Mouse (Mus musculus) layer of hippocampus, adult 18-20 months (tissue): ENCODE data around the gene Arl4c. TPM values are rescaled to one million over a fixed set of nuclear protein-coding genes. Genes with fewer than 3 reads are reported as not detected.

Experiments
- DNase-seq, 2 experiments: peaks; one replicate each; pipeline ENCODE4 v3.0.0; 2022; ENCODE audit warnings: low spot score in 2 of 2
- total RNA-seq, 2 experiments: library from RNA; stranded (reverse); gene quantifications; 2 replicates each; pipeline ENCODE4 v1.2.3; 2021

The Arl4c gene
- total RNA-seq, 2 experiments from 2014 or later = 25.2 to 28.2 TPM

DNA sequence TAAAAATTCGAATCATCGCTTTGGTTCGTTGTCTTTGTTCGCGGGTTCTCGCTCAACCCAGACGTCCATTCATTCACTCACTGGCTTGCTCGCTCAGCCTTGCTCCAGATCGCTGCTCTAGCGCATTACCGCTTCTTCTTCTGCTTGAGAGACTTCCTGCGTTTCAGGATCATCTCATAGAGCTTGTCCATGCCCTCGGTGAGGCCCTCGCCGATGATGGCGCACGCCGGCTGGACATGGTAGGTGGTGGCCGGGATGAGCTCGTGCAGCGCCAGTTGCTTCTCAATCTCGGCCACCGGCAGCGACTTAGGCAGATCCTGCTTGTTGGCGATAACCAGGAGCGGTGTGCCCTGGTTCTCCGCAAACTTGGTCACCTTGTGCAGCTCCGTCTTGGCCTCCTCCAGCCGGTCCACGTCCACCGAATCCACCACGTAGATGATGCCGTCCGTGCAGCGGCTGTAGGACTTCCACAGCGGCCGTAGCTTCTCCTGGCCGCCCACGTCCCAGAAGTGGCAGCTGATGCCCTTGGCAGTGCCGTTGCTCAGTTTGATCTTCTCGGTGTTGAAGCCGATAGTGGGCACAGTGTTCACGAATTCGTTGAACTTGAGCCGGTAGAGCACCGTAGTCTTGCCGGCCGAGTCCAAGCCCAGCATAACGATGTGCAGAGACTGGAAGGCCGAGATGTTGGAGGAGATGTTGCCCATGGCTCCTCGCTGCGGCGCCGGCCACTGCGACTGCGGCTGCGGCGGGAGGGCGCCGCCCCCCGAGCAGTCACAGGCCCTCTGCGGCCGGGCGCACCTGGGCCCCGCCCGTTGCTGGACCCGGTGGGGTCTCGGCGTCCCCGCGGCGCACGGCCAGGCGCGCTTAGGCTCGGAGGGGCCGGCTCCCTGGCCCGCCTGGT, 810 bp downstream of the Arl4c start:
- DNase-seq = peak in 1 of 2 experiments; percentile 26

DNA sequence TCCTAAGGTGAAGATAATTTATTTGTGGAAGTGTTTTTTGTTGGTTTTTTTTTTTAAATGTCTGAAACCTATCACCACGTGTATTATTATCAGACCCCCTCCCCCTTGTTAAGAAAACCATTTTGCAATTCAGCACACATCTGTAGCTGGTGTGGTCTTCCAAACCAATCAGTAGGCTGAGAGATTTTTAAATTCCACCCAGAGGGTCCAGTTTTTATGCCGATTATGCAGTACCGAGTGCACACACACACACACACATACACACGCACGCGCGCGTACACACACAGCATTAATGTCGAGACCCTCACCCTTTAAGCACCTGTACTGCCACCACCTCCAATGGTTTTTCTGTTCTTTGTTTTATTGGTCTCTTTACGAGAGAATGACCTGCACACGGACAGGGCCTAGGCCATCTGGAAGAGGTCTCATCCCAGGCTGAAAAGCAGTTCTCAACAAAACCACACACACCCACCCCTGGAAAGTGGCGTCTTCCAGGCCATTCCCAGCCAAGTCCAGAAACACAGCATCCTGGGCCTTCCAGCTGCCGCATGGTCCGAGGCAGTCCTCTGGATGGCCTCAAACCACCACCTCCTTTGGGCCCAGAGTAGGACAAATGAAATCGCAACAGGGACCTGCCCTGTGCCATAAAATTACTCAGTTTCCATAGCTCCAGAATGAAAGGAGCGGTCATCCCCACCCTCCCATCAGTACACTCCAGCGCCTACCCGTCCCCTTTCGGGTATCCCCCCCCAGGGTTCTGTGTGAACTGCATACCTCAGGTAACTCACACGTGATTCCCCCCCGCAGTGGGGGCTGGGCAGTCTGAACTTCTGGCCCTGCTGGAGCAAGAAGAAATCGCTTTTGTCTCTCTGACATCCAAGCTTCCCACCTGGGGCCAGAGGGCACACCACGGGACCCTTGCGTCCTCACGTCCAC, 1.9 kb downstream of the Arl4c start:
- DNase-seq = no peak

DNA sequence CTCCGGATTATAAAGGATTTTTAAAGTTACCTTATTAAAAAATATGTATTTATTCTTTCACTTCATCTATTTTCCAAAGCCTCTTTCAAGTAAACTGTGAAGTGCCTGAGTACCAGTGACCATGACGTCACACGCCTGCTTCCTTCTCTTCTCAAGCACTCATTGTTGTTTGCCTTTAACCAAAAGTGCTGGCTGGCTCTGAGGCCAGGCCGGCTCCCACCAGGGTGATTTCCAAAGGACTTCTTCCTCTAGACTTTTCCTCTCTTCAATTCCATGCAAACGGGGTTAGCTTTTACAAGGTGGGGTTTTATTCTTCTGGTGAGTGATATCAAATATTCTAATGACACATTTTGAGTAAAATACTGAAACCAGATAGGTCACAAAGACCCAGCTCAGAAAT, 2.6 kb downstream of the Arl4c start:
- DNase-seq = no peak

DNA sequence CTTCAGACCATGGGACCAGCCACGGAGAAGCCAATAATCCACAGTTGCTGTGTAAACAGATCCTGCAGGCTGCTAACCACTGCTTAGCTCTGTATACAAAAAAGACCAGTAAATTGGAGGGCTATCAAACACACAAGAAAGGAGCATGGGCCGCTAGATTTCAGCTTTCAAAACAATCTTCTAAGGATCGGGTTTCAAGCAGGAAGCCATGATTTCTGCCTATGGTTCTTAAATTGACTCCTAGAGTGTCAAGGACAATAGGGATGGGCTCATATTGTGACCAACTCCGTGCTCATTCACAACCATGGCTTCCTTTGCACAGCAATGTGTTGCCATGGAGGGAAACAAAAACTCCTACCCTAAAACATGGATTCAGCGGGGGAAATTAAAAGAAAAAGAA, 3.1 kb downstream of the Arl4c start:
- DNase-seq = no peak

DNA sequence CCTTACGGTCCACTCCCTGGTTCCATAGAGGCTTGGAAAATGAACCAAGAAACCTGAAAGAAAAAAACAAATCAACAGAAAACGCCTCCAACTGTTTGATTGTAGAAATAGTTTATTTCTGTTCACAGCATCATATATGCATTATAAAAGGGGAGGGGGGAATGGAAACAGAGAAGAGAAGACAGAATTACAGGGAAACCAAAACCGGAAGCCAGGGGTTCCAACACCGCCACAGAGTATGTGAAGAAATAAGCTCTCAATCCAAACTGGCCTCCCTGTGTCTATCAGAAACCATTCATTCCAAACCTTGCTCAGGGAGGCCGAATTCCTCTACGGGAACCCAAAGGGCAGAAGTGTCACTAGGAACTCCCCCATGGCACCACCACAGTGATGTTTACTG, 3.9 kb downstream of the Arl4c start:
- DNase-seq = no peak

DNA sequence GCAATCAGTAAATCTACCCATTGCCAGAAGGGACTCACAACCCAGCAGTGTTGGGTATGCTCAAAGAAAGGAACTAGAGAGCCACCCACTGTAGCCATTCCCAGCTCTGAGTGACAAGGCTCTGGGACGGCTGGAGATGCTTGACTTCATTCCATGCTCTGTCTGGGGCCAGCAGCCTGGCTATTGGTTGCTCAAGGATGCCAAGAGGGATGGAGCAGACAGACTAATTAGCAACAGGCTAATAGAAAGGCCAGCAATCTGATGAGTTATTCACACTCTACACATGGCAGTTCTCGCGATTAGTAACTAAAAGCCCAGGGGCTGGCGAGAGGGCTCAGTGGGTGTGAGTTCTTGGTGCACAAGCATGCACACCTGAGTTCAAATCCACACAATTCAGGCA, 5.6 kb downstream of the Arl4c start:
- no peak for DNase-seq

DNA sequence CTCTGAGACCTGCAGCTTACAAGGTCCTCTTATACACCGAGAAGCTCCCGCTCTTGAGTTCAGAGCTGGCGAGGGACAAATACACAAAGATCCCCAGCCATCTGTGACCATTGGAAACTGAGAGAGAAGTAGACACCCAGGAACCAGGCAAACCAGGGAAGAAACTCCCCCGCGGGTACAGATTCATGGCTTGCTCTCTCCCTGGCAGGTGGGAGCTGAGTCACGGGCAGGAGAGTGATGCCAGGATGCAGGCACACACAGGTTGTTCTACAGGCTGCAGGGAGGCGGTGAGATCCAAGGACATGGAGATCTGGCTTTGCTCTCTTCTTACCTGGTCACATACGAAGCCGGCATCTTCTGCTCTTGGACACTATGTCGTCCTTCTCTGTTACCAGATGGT, 7.7 kb downstream of the Arl4c start:
- peak in 1 of 2 experiments; percentile 30 for DNase-seq

DNA sequence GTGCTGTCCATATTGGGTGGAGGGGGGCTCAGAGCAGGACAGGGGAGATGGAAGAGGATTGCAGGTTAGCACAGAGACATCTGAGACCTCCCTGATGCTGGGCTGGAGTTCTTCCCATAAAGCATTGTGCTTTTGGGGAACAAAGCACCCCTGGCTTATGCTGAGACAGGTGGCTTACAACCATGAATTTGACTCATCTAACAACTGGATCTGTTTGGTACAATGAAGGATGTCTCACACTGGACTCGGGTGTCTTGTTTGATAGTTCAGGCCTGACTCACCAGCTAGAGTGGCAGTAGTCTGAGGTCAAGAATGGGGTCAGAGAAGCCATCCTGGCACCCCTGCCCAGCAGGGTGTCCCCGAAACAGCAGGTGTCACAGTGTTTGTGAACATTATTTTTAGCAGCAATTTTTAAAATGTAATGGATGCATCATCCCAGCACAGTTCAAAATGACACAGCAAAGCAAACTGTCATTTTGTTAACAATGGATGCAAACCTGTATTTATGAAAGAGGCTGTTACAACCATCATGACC, 9.7 kb downstream of the Arl4c start:
- no peak for DNase-seq

DNA sequence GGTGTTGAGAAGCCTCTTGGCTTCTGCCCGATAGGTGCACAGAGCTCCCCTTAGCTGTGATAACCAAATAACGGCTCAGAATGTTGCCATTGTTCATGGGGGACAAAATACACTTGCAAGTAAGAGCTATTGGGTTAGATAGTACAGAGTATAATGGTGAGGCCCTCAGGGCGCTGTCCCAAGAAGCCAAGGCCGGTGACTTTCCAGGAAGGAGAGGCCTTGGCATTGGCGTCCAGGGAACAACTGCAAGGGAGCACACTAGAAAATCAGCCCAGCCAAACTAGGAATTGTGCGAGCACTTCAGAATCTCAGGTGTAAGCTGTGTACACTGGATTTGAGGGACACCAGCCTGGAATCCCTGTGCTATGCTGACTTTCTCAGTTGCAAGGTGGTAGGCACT, 11.4 kb downstream of the Arl4c start:
- no peak for DNase-seq

DNA sequence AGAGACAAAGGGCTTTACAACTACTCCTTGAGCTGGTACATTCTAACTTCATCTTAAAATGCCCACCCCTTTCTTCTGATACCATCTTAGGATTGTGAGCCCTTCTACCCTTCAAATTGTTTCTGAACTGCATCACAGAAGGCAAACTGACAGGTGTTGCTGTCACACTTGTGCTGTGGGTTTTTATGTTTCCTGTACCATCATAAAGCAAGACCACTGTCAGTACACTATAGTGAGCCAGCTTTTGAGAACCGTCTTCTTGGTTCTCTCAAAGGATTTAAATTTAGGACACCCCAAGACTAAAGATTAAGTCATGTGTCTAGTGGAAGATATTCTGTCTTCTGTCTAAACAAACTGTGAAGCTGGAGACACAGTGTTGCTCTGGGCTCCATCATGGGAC, 17.3 kb downstream of the Arl4c start:
- no peak for DNase-seq

DNA sequence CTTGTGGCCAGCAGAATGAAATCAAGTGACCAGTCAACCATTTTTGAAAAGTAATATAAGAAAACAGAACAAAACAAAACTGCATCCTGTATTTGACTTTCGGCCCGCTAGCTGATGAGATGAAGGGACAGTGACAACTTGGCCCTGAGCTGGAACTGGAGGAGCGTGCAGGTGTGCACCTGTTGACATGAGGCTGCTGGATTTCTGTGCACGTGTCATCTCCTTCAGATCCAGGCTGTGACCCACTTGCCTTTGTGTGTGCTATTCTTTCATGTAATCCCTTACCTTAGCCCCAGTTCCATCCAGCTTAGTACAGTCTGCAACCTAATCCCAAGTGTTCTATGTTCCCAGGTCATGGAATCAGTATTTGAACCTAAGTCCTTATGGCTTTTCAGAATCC, 20.4 kb downstream of the Arl4c start:
- DNase-seq = no peak

DNA sequence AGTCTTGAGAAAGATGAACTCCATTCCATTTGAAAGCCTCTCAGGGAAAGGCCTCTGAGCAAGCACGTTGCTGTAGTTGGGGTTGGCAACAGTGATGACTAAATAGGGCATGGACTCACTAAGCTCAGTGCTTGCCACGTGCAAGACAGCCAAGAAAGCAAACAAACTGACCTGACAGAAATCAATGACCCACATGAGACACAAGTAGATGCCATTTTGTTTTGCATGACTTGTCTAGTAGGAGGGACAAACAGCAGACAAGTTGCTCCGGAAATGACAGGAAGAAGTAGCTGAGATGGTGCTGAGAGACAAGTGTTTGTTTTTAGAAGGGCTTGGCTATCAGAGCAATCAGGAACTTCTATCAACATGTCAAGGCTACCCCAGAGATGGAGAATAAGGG, 21.2 kb downstream of the Arl4c start:
- no peak for DNase-seq

DNA sequence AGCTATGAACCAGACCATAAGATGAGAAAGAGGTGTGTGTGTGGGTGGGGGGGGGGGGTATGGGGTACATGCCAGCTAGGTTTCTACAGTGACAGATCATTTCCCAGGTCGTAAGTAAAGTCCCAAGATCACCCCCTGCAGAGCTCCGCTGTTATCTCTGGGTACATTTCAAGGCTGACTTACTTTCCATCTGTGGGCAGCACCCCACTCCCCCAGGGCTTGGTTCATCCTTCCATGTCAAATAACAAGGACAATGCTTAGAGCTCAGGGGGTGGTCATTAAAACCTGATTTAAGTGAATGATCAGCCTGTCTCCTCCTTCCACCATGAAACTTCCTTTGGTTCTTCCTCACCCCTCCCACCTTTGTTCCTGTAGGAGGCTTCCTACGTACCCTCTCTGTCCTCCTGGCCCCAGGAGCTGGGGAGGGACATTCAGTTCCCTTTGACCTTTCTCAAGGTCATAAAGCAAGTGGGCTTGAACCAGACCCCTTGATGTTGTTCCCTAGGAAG, 23.7 kb downstream of the Arl4c start:
- no peak for DNase-seq

DNA sequence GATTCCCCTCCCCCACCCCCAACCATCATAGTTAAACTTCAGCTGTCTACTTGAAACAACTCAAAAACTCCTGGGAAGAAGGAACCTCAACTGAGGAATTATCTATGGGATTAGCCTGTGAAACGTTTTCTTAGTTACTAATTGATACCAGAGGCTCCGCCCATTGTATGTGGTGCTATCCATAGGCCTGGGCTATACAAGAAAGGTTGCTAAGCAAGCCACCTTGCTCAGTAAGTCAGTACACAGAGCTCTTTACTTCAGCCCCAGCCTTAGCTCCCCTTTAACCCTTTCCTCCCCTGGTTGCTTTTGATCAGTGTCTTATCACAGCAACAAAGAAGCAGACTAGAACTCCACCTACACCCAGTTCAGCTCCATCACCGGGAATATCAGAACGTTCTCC, 31.2 kb downstream of the Arl4c start:
- no peak for DNase-seq

DNA sequence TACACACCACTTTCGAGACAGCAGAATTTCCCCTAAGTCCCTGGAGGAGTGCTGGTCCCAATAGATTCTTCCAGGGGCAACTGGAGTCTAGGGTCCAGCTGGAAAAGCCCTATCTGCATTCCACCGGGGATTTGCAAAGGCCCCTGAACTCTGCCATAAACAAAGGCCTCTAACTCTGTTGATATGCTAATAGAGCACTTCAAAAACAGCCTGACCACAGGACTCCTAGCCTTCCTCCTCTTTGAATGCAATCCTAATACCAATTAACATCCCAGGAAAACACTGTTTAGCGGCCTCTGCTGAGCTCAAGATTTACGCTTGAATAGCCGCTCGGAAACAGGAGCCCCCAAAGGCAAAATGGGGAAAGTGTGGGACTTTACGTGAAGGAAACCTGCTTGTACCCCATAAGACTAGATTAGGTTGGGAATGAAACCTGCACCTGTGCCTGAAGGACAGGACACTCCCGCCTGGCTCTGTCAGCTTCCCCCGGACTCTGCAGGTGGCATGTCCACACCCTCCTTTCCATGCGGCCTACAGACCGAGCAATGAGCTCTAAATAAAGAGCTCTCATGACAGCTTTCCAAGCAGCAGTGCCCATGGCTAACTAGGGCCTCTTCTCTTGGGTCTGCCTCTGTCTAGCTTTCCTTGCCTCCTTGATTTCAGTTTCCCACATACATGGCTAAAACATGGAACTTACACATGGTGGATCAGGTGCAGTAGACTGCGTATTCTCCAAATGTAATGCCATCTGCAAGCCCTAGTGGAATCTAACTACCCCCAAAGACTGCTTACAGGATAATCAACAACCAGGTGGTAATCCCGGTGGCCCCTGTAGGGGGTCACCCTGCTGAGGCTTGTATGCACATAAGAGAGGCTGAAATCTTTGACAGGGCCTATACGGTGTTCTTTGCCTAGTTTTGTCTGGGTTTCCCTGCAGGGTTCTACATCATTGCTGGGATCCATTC, 32.9 kb downstream of the Arl4c start:
- no peak for DNase-seq

DNA sequence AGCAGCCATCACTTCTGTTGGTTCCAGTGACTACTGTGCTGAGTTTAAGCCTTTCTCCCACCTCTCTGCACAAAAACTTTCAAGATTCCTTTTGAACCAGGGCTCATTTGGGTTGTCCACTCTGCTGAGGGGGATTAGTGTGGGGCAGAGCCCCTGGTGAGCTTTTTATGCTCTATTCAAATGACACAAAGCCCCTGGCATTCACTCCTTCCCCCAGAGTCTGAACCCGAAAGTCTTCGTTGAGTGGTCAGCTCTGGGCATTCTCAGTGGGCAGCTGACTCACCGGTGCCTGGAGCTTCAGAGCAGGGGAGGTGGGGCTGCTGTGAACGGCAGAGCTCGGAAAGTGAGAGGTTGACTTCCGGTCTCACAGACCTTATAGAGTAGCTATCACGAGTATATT, 33.7 kb downstream of the Arl4c start:
- DNase-seq = no peak

DNA sequence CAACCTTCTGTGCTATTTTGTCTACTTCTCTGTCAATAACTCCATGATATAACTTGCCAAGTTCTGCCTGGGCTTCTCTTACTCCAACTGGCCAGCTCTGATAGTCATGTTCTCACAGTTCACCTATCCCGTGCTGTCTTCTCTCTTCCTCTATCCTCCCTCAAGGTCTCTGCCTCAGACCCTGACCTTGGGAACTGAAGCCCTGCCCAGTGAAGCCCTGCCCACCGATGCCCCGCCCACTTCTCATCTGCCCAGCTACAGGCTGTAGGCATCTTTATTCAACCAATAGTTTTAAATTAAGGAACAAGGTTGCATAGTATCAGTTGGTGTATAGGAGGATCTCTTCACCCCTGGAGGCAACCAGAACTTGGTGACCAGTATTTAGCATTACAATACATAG, 37.4 kb downstream of the Arl4c start:
- DNase-seq = no peak

DNA sequence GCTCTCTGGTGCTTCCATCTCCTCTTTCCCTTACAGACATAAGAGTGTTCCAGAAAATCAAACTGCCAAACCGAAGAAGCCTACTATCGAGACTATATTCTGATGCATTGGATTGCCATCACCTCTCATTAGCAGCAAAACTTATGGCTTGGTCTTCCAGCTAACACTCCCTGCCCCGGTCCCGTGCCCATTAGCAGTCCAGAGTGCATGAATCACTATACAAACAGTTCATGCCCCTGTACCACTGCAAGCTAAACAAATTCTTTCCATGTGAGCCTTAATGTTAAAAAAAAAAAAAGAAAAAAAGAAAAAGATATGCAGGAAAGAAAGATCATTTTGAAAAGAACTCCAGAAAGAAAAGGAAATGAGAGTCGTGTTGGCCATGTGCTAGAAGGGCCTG, 39.3 kb downstream of the Arl4c start:
- no peak for DNase-seq

DNA sequence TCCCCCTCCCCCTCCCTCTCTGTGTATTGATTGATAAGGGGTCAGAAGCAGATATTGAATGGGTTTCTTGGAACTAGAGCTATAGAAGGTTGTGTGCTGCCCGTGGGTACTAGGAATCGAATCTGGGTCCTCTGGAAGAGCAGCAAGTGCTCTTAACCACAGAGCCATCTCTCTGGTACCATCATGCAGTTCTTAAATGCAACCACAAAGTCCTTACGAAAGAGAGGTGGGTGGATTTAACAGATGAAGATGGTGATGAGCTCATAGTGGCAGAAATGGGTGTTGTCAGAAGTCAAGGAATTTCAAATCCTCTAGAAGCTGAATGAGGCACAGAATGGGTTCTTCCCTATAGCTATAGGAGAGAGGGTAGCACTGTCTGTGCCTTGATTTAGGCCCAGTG, 40.8 kb downstream of the Arl4c start:
- no peak for DNase-seq

DNA sequence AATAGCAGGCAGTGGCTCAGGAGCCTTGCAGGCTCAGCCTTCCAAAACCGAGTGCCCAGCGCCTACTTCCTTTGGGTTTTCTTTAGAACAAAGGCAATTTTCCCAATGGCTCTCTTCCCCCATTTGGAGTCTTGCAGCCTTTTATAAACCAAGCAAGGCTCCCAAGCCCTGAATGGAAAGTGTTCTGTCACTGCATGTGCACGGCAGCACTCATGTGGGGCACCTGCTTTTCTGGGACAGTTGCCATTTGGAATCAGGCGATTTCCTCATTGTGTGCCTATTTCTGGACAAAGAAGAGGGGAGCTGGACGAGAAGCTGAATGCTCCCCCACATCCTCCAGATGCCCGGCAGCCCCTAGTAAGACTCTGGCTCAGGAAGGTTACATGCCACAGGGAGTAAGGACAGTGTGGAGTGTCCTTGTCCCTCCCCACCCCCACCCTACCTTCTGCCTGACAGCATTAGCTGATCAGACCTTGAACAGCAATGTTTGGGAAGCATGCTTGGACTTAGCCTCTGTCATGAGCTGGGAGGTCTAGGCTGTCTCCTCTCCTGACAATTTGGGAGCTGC, 43.6 kb downstream of the Arl4c start:
- DNase-seq = peak; percentile 22 to 53
